Mouse (Mus musculus) intestine, postnatal 0 days (tissue): Measurements from ENCODE around the gene Atp2b4. TPM values are rescaled to one million over a fixed set of nuclear protein-coding genes. Genes with fewer than 3 reads are reported as not detected.

Experiments
- ATAC-seq: fragments of 200-750 bp; cut with Nextera tagmentation; 2 replicates; pipeline ENCODE4 v1.8.0; 2017; ENCODE audit warnings: mild to moderate bottlenecking, moderate TSS enrichment, moderate library complexity
- H3K27ac ChIP-seq: fragments of 300-500 bp; sonication (generic); 2 replicates; pipeline ENCODE4 v1.5.1; 2014; ENCODE audit warnings: mild to moderate bottlenecking, low read depth, low read length, moderate library complexity
- H3K27me3 ChIP-seq: fragments of 300-500 bp; sonication (generic); replicated peaks from 2 replicates; pipeline ENCODE4 v1.6.1; 2014; ENCODE audit warnings: low read length, mixed read lengths; ENCODE audit not compliant: control insufficient read depth, insufficient read depth
- H3K36me3 ChIP-seq: fragments of 300-500 bp; sonication (generic); 2 replicates; pipeline ENCODE4 v1.6.1; 2014; ENCODE audit warnings: mild to moderate bottlenecking, moderate library complexity; ENCODE audit not compliant: control insufficient read depth, insufficient read depth
- H3K4me1 ChIP-seq: fragments of 300-500 bp; sonication (generic); replicated peaks from 2 replicates; pipeline ENCODE4 v1.6.1; 2014; ENCODE audit warnings: antibody characterized with exemption, low read length, mixed read lengths; ENCODE audit not compliant: control insufficient read depth, insufficient read depth
- H3K4me2 ChIP-seq: fragments of 300-500 bp; sonication (generic); replicated peaks from 2 replicates; pipeline ENCODE4 v1.6.1; 2014; ENCODE audit warnings: low read depth, mild to moderate bottlenecking, moderate library complexity
- H3K4me3 ChIP-seq: fragments of 300-500 bp; sonication (generic); 2 replicates; pipeline ENCODE4 v1.5.1; 2014; ENCODE audit warnings: low read depth, low read length
- H3K9ac ChIP-seq: fragments of 300-500 bp; sonication (generic); 2 replicates; pipeline ENCODE4 v1.6.1; 2014; ENCODE audit warnings: mild to moderate bottlenecking, low read depth, low read length
- H3K9me3 ChIP-seq: fragments of 300-500 bp; sonication (generic); 2 replicates; pipeline ENCODE4 v1.6.1; 2016; ENCODE audit warnings: mixed run types; ENCODE audit not compliant: control insufficient read depth
- CTCF ChIP-seq: sonication (generic); IDR thresholded peaks from 2 replicates; pipeline ENCODE4 v1.5.1; 2016; ENCODE audit warnings: low read depth, mild to moderate bottlenecking, control low read depth, antibody characterized with exemption, moderate library complexity
- WGBS: fragments of 180-500 bp; shearing (Covaris S2); extraction: QIAGEN DNeasy Blood & Tissue Kit; methylation state at CpG from one replicate; pipeline ENCODE4 v1.1.7; 2014; 5-methylcytosine and 5-hydroxymethylcytosine counted together
- polyA plus RNA-seq: library from polyadenylated mRNA; unstranded; fragments of >200 nt; fragmentation: Nextera tagmentation; extraction: Ambion mirVana; gene quantifications from 2 replicates; pipeline ENCODE4 v1.2.1, GENCODE M21; 2015

Gene Atp2b4
- polyA plus RNA-seq, 1 experiment from 2014 or later = 9.8 TPM

GRCm38 (mm10) chr1:133744609-133745008 is 56.2 kb downstream of the Atp2b4 start:
- H3K27ac ChIP-seq = peak overlapping the region; percentile 36; the same call in 1 of the 2 replicates
- 46% methylated on average over 4 of the region's 4 CpGs for WGBS

GRCm38 (mm10) chr1:133742517-133742916 is 58.3 kb downstream of the Atp2b4 start:
- Histone ChIP-seq H3K9ac (no peak overlapping the region), H3K27ac (no peak overlapping the region), H3K4me3 (no peak overlapping the region), H3K4me2 (no peak overlapping the region), H3K27me3 (no peaks in the 10 kb centered on the region), H3K36me3 (peaks cover 11% of the 10 kb centered on the region; the same call in 1 of the 2 replicates), H3K4me1 (no peaks in the 10 kb centered on the region), H3K9me3 (no peaks in the 10 kb centered on the region)
- ATAC-seq = no peak
- no peak for TF ChIP-seq CTCF
- 60% methylated on average over 8 of the region's 8 CpGs for WGBS

More at GRCm38 (mm10) chr1:133744609-133745008, 56.2 kb downstream of the Atp2b4 start:
- no peak overlapping the region for H3K9ac ChIP-seq
- H3K36me3 ChIP-seq = no peaks in the 10 kb centered on the region
- TF ChIP-seq CTCF = no peak
- no peaks in the 10 kb centered on the region for H3K4me1 ChIP-seq
- no peak overlapping the region for H3K4me3 ChIP-seq
- no peak overlapping the region for H3K4me2 ChIP-seq
- ATAC-seq = peak; percentile 16; the same call in 1 of the 2 replicates
- no peaks in the 10 kb centered on the region for H3K27me3 ChIP-seq
- no peaks in the 10 kb centered on the region for H3K9me3 ChIP-seq

GRCm38 (mm10) chr1:133741881-133742434 is 58.9 kb downstream of the Atp2b4 start:
- 60% methylated on average over 11 of the region's 11 CpGs for WGBS
- H3K4me1 ChIP-seq = no peaks in the 10 kb centered on the region
- H3K27me3 ChIP-seq = no peaks in the 10 kb centered on the region
- H3K9me3 ChIP-seq = no peaks in the 10 kb centered on the region
- peaks cover 12% of the 10 kb centered on the region; the same call in 1 of the 2 replicates for H3K36me3 ChIP-seq
- no peak overlapping the region for H3K4me3 ChIP-seq
- no peak overlapping the region; the same call in 1 of the 2 replicates for H3K27ac ChIP-seq
- no peak for ATAC-seq
- H3K9ac ChIP-seq = no peak overlapping the region
- no peak for TF ChIP-seq CTCF
- H3K4me2 ChIP-seq = no peak overlapping the region

GRCm38 (mm10) chr1:133741171-133741570 is 59.7 kb downstream of the Atp2b4 start:
- Histone ChIP-seq H3K36me3 (peaks cover 12% of the 10 kb centered on the region; the same call in 1 of the 2 replicates), H3K9ac (no peak overlapping the region), H3K4me2 (no peak overlapping the region), H3K4me3 (no peak overlapping the region), H3K4me1 (no peaks in the 10 kb centered on the region), H3K27me3 (no peaks in the 10 kb centered on the region), H3K27ac (no peak overlapping the region), H3K9me3 (no peaks in the 10 kb centered on the region)
- no peak for ATAC-seq
- WGBS = 80% methylated on average over 6 of the region's 6 CpGs
- no peak for TF ChIP-seq CTCF

- no peak for ATAC-seq
- Histone ChIP-seq H3K9ac (no peak overlapping the region), H3K36me3 (peaks cover 12% of the 10 kb centered on the region; the same call in 1 of the 2 replicates), H3K4me3 (no peak overlapping the region), H3K27me3 (no peaks in the 10 kb centered on the region), H3K9me3 (no peaks in the 10 kb centered on the region), H3K4me1 (no peaks in the 10 kb centered on the region), H3K27ac (no peak overlapping the region), H3K4me2 (no peak overlapping the region)
- TF ChIP-seq CTCF = no peak
- WGBS = 72% methylated on average over 7 of the region's 7 CpGs
Measured at GRCm38 (mm10) chr1:133736664-133737063, 64.2 kb downstream of the Atp2b4 start.

- WGBS = 14% methylated on average over 17 of the region's 17 CpGs
- peak; percentile 98 for TF ChIP-seq CTCF
- 0 out of 2 replicates have a peak, but pooled peaks have one; percentile 16 for ATAC-seq
- Histone ChIP-seq H3K9me3 (no peaks in the 10 kb centered on the region), H3K4me2 (peak overlapping the region; percentile 39; the same call in 1 of the 2 replicates), H3K9ac (no peak overlapping the region), H3K27ac (no peak overlapping the region), H3K27me3 (no peaks in the 10 kb centered on the region), H3K36me3 (peaks cover 16% of the 10 kb centered on the region; the same call in 1 of the 2 replicates), H3K4me1 (no peaks in the 10 kb centered on the region), H3K4me3 (no peak overlapping the region)
Measured at GRCm38 (mm10) chr1:133735995-133736652, 64.7 kb downstream of the Atp2b4 start.
